Mouse (Mus musculus): ENCODE measurements around the gene Marc1. TPM values are rescaled to one million over a fixed set of nuclear protein-coding genes. Genes with fewer than 3 reads are reported as not detected.

Gene Marc1
- total RNA-seq (2014; rRNA removed), result 0.15 and 0.24 TPM in 2 replicates
- 0.11 and 0.45 TPM in 2 replicates for polyA plus RNA-seq (2015; fragmentation: Nextera tagmentation; extraction: Ambion mirVana)

- ATAC-seq (peak; percentile 38; the same call in 1 of the 2 replicates), DNase-seq (no peak)
- H3K27ac ChIP-seq (ENCODE audit: low read depth, low read length), result no peak within 1 kb of the TSS
- H3K4me2 ChIP-seq (ENCODE audit: low read depth), result peak within 1 kb of the TSS; percentile 56
- peak within 1 kb of the TSS; percentile 29 for H3K4me3 ChIP-seq (ENCODE audit: low read depth, low read length)
- peak within 1 kb of the TSS; percentile 28; the same call in 1 of the 2 replicates for H3K9ac ChIP-seq
- H3K4me1 ChIP-seq (ENCODE audit: insufficient read depth), result no peaks in the 10 kb centered on the region
- H3K9me3 ChIP-seq (ENCODE audit: low read length), result no peaks in the 10 kb centered on the region
- no peak for TF ChIP-seq CTCF (IDR thresholded peaks at IDR 0.05; ENCODE audit: low read depth)
- 8% methylated on average over 51 of the region's 52 CpGs for WGBS
- peaks cover 7% of the 10 kb centered on the region for H3K27me3 ChIP-seq (ENCODE audit: insufficient read depth, low read length)
- no peaks in the 10 kb centered on the region for H3K36me3 ChIP-seq (ENCODE audit: insufficient read depth)
Measured at GRCm38 (mm10) chr1:184810780-184811575, at the start of gene Marc1. Marc1 (minus strand) TSS chr1:184811313.

- Histone ChIP-seq H3K9me3 (ENCODE audit: low read length) (no peaks in the 10 kb centered on the region), H3K4me3 (ENCODE audit: low read depth, low read length) (no peak overlapping the region), H3K27ac (ENCODE audit: low read depth, low read length) (no peak overlapping the region), H3K36me3 (ENCODE audit: insufficient read depth) (no peaks in the 10 kb centered on the region), H3K4me1 (ENCODE audit: insufficient read depth) (no peaks in the 10 kb centered on the region), H3K9ac (no peak overlapping the region), H3K27me3 (ENCODE audit: insufficient read depth, low read length) (no peaks in the 10 kb centered on the region), H3K4me2 (ENCODE audit: low read depth) (no peak overlapping the region)
- DNase-seq (no peak), ATAC-seq (no peak)
- 77% methylated on average over 3 of the region's 3 CpGs for WGBS
- TF ChIP-seq CTCF (IDR thresholded peaks at IDR 0.05; ENCODE audit: low read depth), result no peak
Measured at GRCm38 (mm10) chr1:184860276-184860675, 49.2 kb upstream of the Marc1 start.

- Histone ChIP-seq H3K4me2 (ENCODE audit: low read depth) (no peak overlapping the region), H3K9ac (no peak overlapping the region), H3K4me3 (ENCODE audit: low read depth, low read length) (no peak overlapping the region), H3K9me3 (ENCODE audit: low read length) (no peaks in the 10 kb centered on the region), H3K36me3 (ENCODE audit: insufficient read depth) (no peaks in the 10 kb centered on the region), H3K27ac (ENCODE audit: low read depth, low read length) (no peak overlapping the region), H3K27me3 (ENCODE audit: insufficient read depth, low read length) (no peaks in the 10 kb centered on the region), H3K4me1 (ENCODE audit: insufficient read depth) (no peaks in the 10 kb centered on the region)
- DNase-seq (no peak), ATAC-seq (no peak)
- TF ChIP-seq CTCF (IDR thresholded peaks at IDR 0.05; ENCODE audit: low read depth), result no peak
- WGBS, result 90% methylated on average over 1 of the region's 1 CpGs
Measured at GRCm38 (mm10) chr1:184858253-184858652, 47.1 kb upstream of the Marc1 start.

- Histone ChIP-seq H3K36me3 (ENCODE audit: insufficient read depth) (no peaks in the 10 kb centered on the region), H3K9ac (no peak overlapping the region), H3K4me2 (ENCODE audit: low read depth) (no peak overlapping the region), H3K4me1 (ENCODE audit: insufficient read depth) (no peaks in the 10 kb centered on the region), H3K27ac (ENCODE audit: low read depth, low read length) (no peak overlapping the region), H3K9me3 (ENCODE audit: low read length) (no peaks in the 10 kb centered on the region), H3K27me3 (ENCODE audit: insufficient read depth, low read length) (no peaks in the 10 kb centered on the region), H3K4me3 (ENCODE audit: low read depth, low read length) (no peak overlapping the region)
- DNase-seq, result no peak
- no peak for TF ChIP-seq CTCF (IDR thresholded peaks at IDR 0.05; ENCODE audit: low read depth)
- 94% methylated on average over 9 of the region's 9 CpGs for WGBS
- no peak for ATAC-seq
Measured at GRCm38 (mm10) chr1:184857216-184857615, 46.1 kb upstream of the Marc1 start.

GRCm38 (mm10) chr1:184853922-184854321, 42.8 kb upstream of the Marc1 start:
- Histone ChIP-seq H3K9ac (no peak overlapping the region), H3K27me3 (ENCODE audit: insufficient read depth, low read length) (peaks cover 4% of the 10 kb centered on the region; the same call in 1 of the 2 replicates), H3K36me3 (ENCODE audit: insufficient read depth) (no peaks in the 10 kb centered on the region), H3K4me3 (ENCODE audit: low read depth, low read length) (no peak overlapping the region), H3K9me3 (ENCODE audit: low read length) (no peaks in the 10 kb centered on the region), H3K27ac (ENCODE audit: low read depth, low read length) (no peak overlapping the region), H3K4me1 (ENCODE audit: insufficient read depth) (no peaks in the 10 kb centered on the region), H3K4me2 (ENCODE audit: low read depth) (0 out of 2 replicates have a peak overlapping the region, but pooled peaks have one; percentile 4)
- DNase-seq (no peak), ATAC-seq (no peak)
- no peak for TF ChIP-seq CTCF (IDR thresholded peaks at IDR 0.05; ENCODE audit: low read depth)
- WGBS, result 52% methylated on average over 3 of the region's 3 CpGs

- no peak overlapping the region for H3K4me3 ChIP-seq (ENCODE audit: low read depth, low read length)
- H3K36me3 ChIP-seq (ENCODE audit: insufficient read depth), result no peaks in the 10 kb centered on the region
- peak; percentile 79 for TF ChIP-seq CTCF (IDR thresholded peaks at IDR 0.05; ENCODE audit: low read depth)
- ATAC-seq (peak; percentile 59), DNase-seq (peak; percentile 49)
- H3K27ac ChIP-seq (ENCODE audit: low read depth, low read length), result no peak overlapping the region
- no peaks in the 10 kb centered on the region for H3K4me1 ChIP-seq (ENCODE audit: insufficient read depth)
- H3K27me3 ChIP-seq (ENCODE audit: insufficient read depth, low read length), result peaks cover 4% of the 10 kb centered on the region; the same call in 1 of the 2 replicates
- 0 out of 2 replicates have a peak overlapping the region, but pooled peaks have one; percentile 4 for H3K4me2 ChIP-seq (ENCODE audit: low read depth)
- no peak overlapping the region for H3K9ac ChIP-seq
- H3K9me3 ChIP-seq (ENCODE audit: low read length), result no peaks in the 10 kb centered on the region
- WGBS, result 24% methylated on average over 5 of the region's 5 CpGs
Measured at GRCm38 (mm10) chr1:184853339-184853738, 42.2 kb upstream of the Marc1 start.
